ENCODE assay signal across 8 mouse cellular contexts in genomic region chr10:86498673-86499391, GRCm38 (mm10). TPM values are rescaled to one million over a fixed set of nuclear protein-coding genes. Genes with fewer than 3 reads are reported as not detected.
DNase-seq lines count a peak whose midpoint lies in the region; ATAC-seq lines count a peak whose summit lies in the region.

Gene Syn3, minus strand, starts transcription at chr10:86498896.

- peak within 1 kb of the TSS; percentile 62 for H3K4me3 ChIP-seq in hindbrain, embryonic 15.5 days

- peak; percentile 25 for DNase-seq in T-cell, adult 2 months (ENCODE audit: low spot score)
- DNase-seq in cerebellum, postnatal 25 days, result peak; percentile 95 to 98
- DNase-seq in gastrocnemius, adult 18-20 months (ENCODE audit: low spot score), result peak; percentile 81
- DNase-seq in layer of hippocampus, postnatal 36 days, result peak; percentile 91 to 92
- peak; percentile 91 for DNase-seq in lung, postnatal 14 days
- DNase-seq in retina, postnatal 1 day, result peak; percentile 95
- peak; percentile 75 to 79 for DNase-seq in urinary bladder, adult 18-20 months (ENCODE audit: low spot score in 2 of 2)

- no peaks in the 10 kb centered on the region for H3K9me3 ChIP-seq in hindbrain, embryonic 15.5 days

- 0% methylated on average over 21 of the region's 21 CpGs for WGBS in hindbrain, embryonic 15.5 days

- ATAC-seq in hindbrain, embryonic 15.5 days (ENCODE audit: low FRiP score, low read depth), result peak; percentile 99

- H3K27ac ChIP-seq in hindbrain, embryonic 15.5 days (replicated peaks), result peak within 1 kb of the TSS; percentile 81

- H3K4me2 ChIP-seq in hindbrain, embryonic 15.5 days, result peak within 1 kb of the TSS; percentile 78

- no peaks in the 10 kb centered on the region for H3K36me3 ChIP-seq in hindbrain, embryonic 15.5 days

- H3K9ac ChIP-seq in hindbrain, embryonic 15.5 days, result peak within 1 kb of the TSS; percentile 73

- H3K27me3 ChIP-seq in hindbrain, embryonic 15.5 days, result no peaks in the 10 kb centered on the region

- H3K4me1 ChIP-seq in hindbrain, embryonic 15.5 days (replicated peaks), result peaks cover 24% of the 10 kb centered on the region

RNA-seq across cellular contexts. Expression of gene Syn3, which starts in this region (rescaled TPM):
- total RNA-seq in gastrocnemius, adult 18-20 months (2021), result under 1 TPM; 0.30 to 0.31 TPM
- 25.8 and 30.1 TPM in 2 replicates for polyA plus RNA-seq in hindbrain, embryonic 15.5 days (2015; fragmentation: Nextera tagmentation; extraction: Ambion mirVana)
- 10 to 100 TPM; 18.8 to 21.4 TPM for total RNA-seq in layer of hippocampus, postnatal 36 days (2021)

Comparison
In these comparisons a context has a peak if more than half of its experiments do, and no peak if none do; other contexts are left out.
1. Peak in every context shown above with its lines: DNase-seq, ATAC-seq, H3K4me3 ChIP-seq and H3K27ac ChIP-seq.
2. RNA of gene Syn3 (total RNA-seq): 18.8 to 21.4 TPM in layer of hippocampus, postnatal 36 days; 0.30 to 0.31 TPM in gastrocnemius, adult 18-20 months; every median in the first group is over 10 times any median in the second.
3. Peak in DNase-seq in gastrocnemius, adult 18-20 months; RNA of the gene not detected or under 1 TPM.
4. DNase-seq: peak in every context shown above with its lines; median percentile 96 in cerebellum, postnatal 25 days; 95 in retina, postnatal 1 day; 92 in layer of hippocampus, postnatal 36 days; 91 in lung, postnatal 14 days; 81 in gastrocnemius, adult 18-20 months; 77 in urinary bladder, adult 18-20 months; 25 in T-cell, adult 2 months.